Mouse (Mus musculus): Measurements from ENCODE around the gene Myo6.

DNA sequence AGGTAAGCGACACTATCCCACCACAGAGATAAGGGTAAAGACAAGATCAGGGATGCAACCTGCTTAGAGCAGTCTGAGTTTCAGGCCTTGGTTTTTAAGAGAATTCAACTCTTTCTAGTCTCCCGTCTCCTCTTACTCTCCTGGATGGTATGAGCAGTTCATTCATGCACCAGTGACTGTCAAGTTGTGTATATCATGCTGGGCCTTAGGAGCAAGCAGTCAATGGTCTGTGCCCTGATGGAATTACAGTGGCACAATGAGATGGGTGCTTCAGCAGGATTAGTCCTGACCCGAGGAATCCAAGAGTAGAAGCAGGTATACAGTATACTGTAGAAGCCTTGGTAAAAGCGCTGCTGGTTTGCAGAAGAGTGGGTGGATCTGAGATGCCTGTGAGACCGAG is 50.7 kb downstream of the Myo6 start:
- TF ChIP-seq CTCF (conservative IDR thresholded peaks at IDR 0.05; ENCODE audit: low read length) = no peak
- TF ChIP-seq POU5F1 (IDR thresholded peaks at IDR 0.05; ENCODE audit: borderline replicate concordance, low read length) = no peak
